Comparison of ENCODE assay signal across 10 mouse cellular contexts in the genomic region with DNA sequence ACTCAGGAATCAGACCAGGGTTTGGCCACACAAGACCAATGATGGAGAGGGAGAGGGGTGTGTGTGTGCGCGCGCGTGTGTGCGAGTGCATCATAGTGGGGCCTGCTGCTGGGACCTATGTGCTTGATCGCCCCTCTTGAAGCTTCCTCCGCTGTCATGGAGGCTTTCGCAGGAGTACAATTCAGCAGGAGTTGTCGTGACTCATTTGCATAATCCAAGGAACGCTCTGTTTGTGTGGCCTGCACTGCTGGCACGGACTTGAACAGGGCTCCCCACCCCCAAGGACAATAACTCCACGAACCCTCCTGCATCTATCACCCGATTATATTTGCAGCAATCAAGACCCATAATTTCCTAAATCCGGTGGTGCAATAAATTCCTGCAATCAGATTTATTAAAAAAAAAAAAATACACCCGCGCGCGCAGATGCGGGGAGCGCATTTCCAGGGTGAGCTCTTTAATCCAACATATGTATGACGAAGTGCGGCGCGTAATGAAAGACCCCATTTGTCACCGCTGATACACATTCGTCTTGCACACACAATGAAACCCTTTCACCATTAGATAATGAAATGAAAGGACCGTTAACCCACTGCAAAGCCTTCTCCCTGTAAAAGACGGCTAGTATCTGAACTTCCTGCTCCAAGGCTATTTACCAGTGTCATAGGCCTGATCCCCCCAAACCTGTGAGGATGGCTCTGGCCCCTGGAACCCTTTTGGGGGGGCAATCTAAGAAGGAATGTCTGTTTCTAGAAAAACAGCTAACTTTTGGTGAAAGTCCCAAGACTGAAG.
A peak's percentile ranks its signal among the peaks of the same experiment; 100 is the strongest.
DNase-seq lines count a peak whose midpoint lies in the region; ATAC-seq and TF ChIP-seq lines count a peak whose summit lies in the region.
"Had no signal": no experiment of that assay in that cellular context is flagged by ENCODE, and none has a peak within 500 bp of the region (broad histone marks: within the 10 kb centered on the region; RNA-seq: fewer than 3 reads in every experiment).

No protein-coding gene starts in this region.

- H3K9me3 ChIP-seq in stomach, embryonic 14.5 days (ENCODE audit: control insufficient read depth, low read depth, low read length), result no peaks in the 10 kb centered on the region
- H3K9me3 ChIP-seq in stomach, postnatal 0 days (ENCODE audit: control insufficient read depth, low read length), result no peaks in the 10 kb centered on the region
- no peaks in the 10 kb centered on the region for H3K9me3 ChIP-seq in forebrain, embryonic 16.5 days (ENCODE audit: control insufficient read depth, low read length)
- no peaks in the 10 kb centered on the region for H3K9me3 ChIP-seq in midbrain, embryonic 11.5 days (ENCODE audit: control insufficient read depth, low read length)
- H3K9me3 ChIP-seq: embryonic facial prominence, embryonic 15.5 days; lung, embryonic 15.5 days had no signal

- TF ChIP-seq EP300 in stomach, postnatal 0 days (optimal IDR thresholded peaks at IDR 0.05), result no peak

- H3K27ac ChIP-seq in stomach, embryonic 14.5 days (ENCODE audit: low read length), result no peak overlapping the region
- H3K27ac ChIP-seq in stomach, postnatal 0 days (replicated peaks), result no peak overlapping the region
- peak overlapping the region; percentile 80 for H3K27ac ChIP-seq in forebrain, embryonic 16.5 days (ENCODE audit: low read length)
- no peak overlapping the region for H3K27ac ChIP-seq in midbrain, embryonic 11.5 days (ENCODE audit: low read depth, low read length)
- H3K27ac ChIP-seq: embryonic facial prominence, embryonic 15.5 days; lung, embryonic 15.5 days had no signal

- DNase-seq in stomach, postnatal 0 days (ENCODE audit: low spot score), result no peak
- DNase-seq in midbrain, embryonic 11.5 days (ENCODE audit: low spot score, missing footprints), result peak; percentile 93
- DNase-seq in gastrocnemius, postnatal 25 days, result no peak
- no peak for DNase-seq in cerebellum, postnatal 14 days
- no peak for DNase-seq in urinary bladder, adult 18-20 months (ENCODE audit: low spot score in 2 of 2)
- DNase-seq: cerebellum, adult 2 months had no signal

- H3K27me3 ChIP-seq in stomach, embryonic 14.5 days (ENCODE audit: control insufficient read depth, insufficient read depth, low read length), result 0 out of 2 replicates have a peak, but pooled peaks cover 5% of the 10 kb centered on the region
- no peaks in the 10 kb centered on the region for H3K27me3 ChIP-seq in stomach, postnatal 0 days (ENCODE audit: control insufficient read depth, insufficient read depth, low read length)
- H3K27me3 ChIP-seq in forebrain, embryonic 16.5 days (replicated peaks; ENCODE audit: control insufficient read depth, insufficient read depth, low read length), result no peaks in the 10 kb centered on the region
- peaks cover 5% of the 10 kb centered on the region; the same call in 1 of the 2 replicates for H3K27me3 ChIP-seq in midbrain, embryonic 11.5 days (ENCODE audit: control insufficient read depth, insufficient read depth, low read length)

- WGBS in stomach, embryonic 14.5 days, result 40% methylated on average over 28 of the region's 28 CpGs
- WGBS in stomach, postnatal 0 days, result 48% methylated on average over 28 of the region's 28 CpGs
- WGBS in forebrain, embryonic 16.5 days, result 4% methylated on average over 28 of the region's 28 CpGs
- WGBS in midbrain, embryonic 11.5 days, result 20% methylated on average over 28 of the region's 28 CpGs

- TF ChIP-seq CTCF in stomach, postnatal 0 days (IDR thresholded peaks at IDR 0.05; ENCODE audit: low read depth), result no peak

- no peak overlapping the region for H3K4me3 ChIP-seq in stomach, embryonic 14.5 days (ENCODE audit: low read depth, low read length)
- H3K4me3 ChIP-seq in stomach, postnatal 0 days (ENCODE audit: low read depth, low read length), result no peak overlapping the region
- H3K4me3 ChIP-seq in forebrain, embryonic 16.5 days (replicated peaks; ENCODE audit: low read length), result peak overlapping the region; percentile 26
- peak overlapping the region; percentile 11 for H3K4me3 ChIP-seq in midbrain, embryonic 11.5 days (ENCODE audit: low read depth, low read length)
- H3K4me3 ChIP-seq: embryonic facial prominence, embryonic 15.5 days; lung, embryonic 15.5 days had no signal

- no peak for ATAC-seq in stomach, embryonic 14.5 days (ENCODE audit: insufficient number of reproducible peaks, insufficient read depth, low FRiP score, low read depth)
- no peak for ATAC-seq in stomach, postnatal 0 days (ENCODE audit: low FRiP score, low TSS enrichment)
- ATAC-seq in forebrain, embryonic 16.5 days, result no peak
- peak; percentile 60 for ATAC-seq in midbrain, embryonic 11.5 days (ENCODE audit: low FRiP score)

- H3K4me1 ChIP-seq in stomach, embryonic 14.5 days (ENCODE audit: control insufficient read depth, insufficient read depth, low read length), result peaks cover 18% of the 10 kb centered on the region; the same call in 1 of the 2 replicates
- no peaks in the 10 kb centered on the region for H3K4me1 ChIP-seq in stomach, postnatal 0 days (replicated peaks; ENCODE audit: control insufficient read depth, insufficient read depth)
- peaks cover 59% of the 10 kb centered on the region for H3K4me1 ChIP-seq in forebrain, embryonic 16.5 days (replicated peaks; ENCODE audit: control insufficient read depth, insufficient read depth, low read length)
- H3K4me1 ChIP-seq in midbrain, embryonic 11.5 days (ENCODE audit: control insufficient read depth, insufficient read depth, low read length), result peaks cover 19% of the 10 kb centered on the region

- no peak overlapping the region for H3K9ac ChIP-seq in stomach, embryonic 14.5 days (replicated peaks; ENCODE audit: low read depth, low read length)
- no peak overlapping the region for H3K9ac ChIP-seq in stomach, postnatal 0 days (ENCODE audit: low read length)
- H3K9ac ChIP-seq in forebrain, embryonic 16.5 days (replicated peaks; ENCODE audit: low read depth, low read length), result peak overlapping the region; percentile 41; the same call in 1 of the 2 replicates
- H3K9ac ChIP-seq in midbrain, embryonic 11.5 days (ENCODE audit: low read length), result no peak overlapping the region
- H3K9ac ChIP-seq: embryonic facial prominence, embryonic 15.5 days; lung, embryonic 15.5 days had no signal

- 0 out of 2 replicates have a peak overlapping the region, but pooled peaks have one; percentile 10 for H3K4me2 ChIP-seq in stomach, embryonic 14.5 days (replicated peaks; ENCODE audit: low read depth, low read length)
- no peak overlapping the region for H3K4me2 ChIP-seq in stomach, postnatal 0 days (replicated peaks; ENCODE audit: low read depth)
- H3K4me2 ChIP-seq in forebrain, embryonic 16.5 days (ENCODE audit: low read length), result peak overlapping the region; percentile 59
- H3K4me2 ChIP-seq in midbrain, embryonic 11.5 days, result peak overlapping the region; percentile 50
- H3K4me2 ChIP-seq: embryonic facial prominence, embryonic 15.5 days had no signal

- no peaks in the 10 kb centered on the region for H3K36me3 ChIP-seq in stomach, embryonic 14.5 days (ENCODE audit: control insufficient read depth, insufficient read depth, low read length)
- H3K36me3 ChIP-seq in stomach, postnatal 0 days (ENCODE audit: control insufficient read depth, insufficient read depth, low read length), result no peaks in the 10 kb centered on the region
- no peaks in the 10 kb centered on the region for H3K36me3 ChIP-seq in forebrain, embryonic 16.5 days (ENCODE audit: control insufficient read depth, insufficient read depth)
- no peaks in the 10 kb centered on the region for H3K36me3 ChIP-seq in midbrain, embryonic 11.5 days (ENCODE audit: control insufficient read depth, insufficient read depth, low read length)
- H3K36me3 ChIP-seq: embryonic facial prominence, embryonic 15.5 days; lung, embryonic 15.5 days had no signal

Comparison
In these comparisons a context has a peak if more than half of its experiments do, and no peak if none do; other contexts are left out.
1. H3K4me3 ChIP-seq: peak in forebrain, embryonic 16.5 days (single experiment) and midbrain, embryonic 11.5 days (single experiment); none in stomach, embryonic 14.5 days (single experiment) and stomach, postnatal 0 days (single experiment).